Mouse (Mus musculus) thymus, adult 18-20 months (tissue): Measurements from ENCODE around the gene Gcgr.
A peak's percentile ranks its signal among the peaks of the same experiment; 100 is the strongest.
"Not testable (repeated sequence)": the region's sequence is repeated elsewhere in the genome, so short reads cannot be mapped to it uniquely, and the experiment has no call there.

Experiments
- DNase-seq, 2 experiments: peaks; one replicate each; pipeline ENCODE4 v3.0.0; 2022; ENCODE audit warnings: mixed read lengths in 2 of 2

Gene Gcgr

DNA sequence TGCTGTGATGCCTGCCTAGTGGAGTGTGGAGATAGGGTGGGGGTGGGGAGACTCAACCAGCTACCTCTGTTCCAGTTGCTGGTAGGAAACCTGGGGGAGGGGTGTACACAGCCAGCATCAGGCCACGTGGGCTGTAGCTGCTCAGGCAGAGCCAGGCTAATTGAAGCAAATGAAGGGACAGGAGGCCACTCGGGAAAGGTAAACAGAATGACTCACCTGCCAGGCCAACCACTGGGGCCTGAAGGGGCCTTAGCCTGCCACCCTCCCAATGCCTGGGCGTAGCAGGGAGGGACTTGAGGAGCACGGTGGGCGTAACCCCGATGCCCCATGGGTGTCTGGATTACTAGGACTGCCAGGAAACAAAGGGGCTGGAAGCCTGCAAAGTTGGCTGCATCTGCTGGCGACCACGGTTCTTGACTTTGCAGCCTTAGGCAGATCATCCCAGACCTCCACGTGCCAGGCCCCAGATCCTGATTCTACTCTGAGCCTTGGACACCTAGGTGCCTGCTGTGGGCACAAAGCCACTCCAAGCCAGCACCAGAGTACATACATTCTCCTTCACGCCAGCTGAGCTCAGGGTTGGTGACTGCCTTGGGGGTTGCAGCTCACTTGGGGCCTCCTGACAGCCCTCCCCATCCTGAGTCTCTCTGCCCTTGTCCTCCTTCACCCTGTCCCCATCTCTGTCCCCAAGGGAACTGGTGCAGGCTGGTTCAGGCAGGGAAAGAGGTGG lies 9.0 kb downstream of the Gcgr start:
- no peak for DNase-seq

DNA sequence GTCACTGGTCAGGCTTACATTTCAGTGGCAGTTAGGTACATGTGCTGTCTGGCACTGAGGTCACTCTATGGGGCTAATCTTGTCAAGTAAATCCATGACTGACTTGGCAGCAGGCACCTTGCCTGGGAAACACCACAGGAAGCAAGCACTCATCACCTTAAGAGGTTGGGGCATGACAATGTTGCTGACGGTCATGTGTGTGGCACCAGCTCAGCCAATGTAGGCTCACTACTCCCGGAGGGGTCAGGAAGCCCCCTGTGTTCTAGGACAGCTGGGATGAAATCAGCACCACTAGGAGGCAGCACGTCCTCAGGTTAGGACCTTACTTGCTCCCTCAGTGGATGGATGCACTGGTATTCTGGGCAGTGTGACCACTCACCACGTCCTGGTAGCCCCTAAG lies 11.4 kb downstream of the Gcgr start:
- no peak for DNase-seq

DNA sequence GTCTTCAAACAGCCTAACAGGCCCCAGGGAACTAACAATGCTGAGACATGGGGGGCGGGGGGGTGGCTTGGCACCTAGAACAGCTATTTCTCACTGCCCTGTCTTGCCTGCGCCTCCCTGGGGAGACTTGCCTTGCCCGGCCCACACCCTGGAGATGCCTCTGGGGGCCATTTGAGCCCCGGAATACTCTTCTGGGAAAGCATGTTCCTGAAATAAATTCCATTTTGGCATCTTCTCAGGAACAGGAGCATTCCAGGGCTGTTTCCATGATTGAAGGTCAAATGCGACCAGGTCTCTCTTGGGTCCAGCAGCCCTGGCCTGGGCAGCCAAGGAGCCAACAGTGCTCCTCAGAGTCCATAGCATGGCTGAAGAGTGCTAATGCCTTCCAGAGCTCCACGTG lies 11.9 kb downstream of the Gcgr start:
- DNase-seq, result no peak

DNA sequence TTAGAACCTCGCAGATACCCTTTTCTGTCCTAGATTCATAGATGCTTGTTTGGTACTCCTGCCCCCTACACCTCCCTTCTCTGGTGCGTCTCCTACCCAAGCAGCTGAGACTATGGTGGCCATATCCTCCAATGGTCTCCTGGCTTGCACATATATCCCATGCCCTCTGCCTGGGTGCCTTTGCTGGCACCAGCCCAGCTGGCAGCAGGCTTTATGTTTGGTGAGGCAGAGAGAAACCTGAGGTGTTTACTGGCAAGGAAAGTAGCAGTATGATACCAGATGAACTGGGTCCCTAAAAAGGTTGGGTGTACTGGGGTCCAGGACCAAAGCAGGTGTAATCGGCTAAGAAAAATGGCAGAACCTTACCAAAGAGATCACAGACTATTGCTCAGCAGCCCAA lies 15.5 kb downstream of the Gcgr start:
- DNase-seq, result no peak

DNA sequence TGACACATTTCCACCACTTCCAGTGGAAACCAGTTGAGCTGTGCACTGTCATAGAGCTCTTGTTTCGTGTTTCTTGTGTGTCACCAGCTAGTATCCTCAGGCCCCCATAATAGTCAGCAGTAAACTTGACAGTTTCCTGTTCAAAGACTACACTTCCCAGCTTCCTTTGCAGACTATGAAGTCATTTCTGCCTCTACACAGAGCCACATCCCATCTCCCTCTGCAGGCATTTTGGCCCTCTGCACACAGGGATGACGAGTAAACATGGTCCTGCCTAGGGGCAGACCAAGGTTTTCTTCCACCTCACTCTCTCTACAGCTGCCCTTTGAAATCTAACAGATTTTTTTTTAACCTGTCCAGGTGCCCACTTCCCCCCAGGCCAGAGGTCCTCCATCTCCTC lies 17.0 kb downstream of the Gcgr start:
- DNase-seq, result no peak

DNA sequence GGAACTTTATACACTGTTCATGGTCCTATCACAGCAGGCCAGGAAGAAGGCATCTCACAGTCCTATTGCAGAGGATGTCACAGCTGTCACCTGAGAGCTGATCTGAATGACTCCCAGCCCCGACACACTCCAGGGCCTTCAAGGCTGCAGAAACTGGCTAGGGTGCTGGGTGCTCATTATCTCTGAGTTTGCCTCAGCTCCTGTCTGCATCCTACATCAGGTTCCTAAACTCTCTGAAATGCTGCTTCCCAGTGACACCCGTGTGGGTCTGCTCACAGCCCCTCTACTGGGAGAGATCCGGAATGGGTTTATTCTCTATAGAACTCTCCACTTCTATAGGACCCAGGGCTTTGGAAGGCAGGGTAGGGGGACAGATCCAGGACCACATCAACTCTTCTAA lies 17.7 kb downstream of the Gcgr start:
- no peak for DNase-seq

DNA sequence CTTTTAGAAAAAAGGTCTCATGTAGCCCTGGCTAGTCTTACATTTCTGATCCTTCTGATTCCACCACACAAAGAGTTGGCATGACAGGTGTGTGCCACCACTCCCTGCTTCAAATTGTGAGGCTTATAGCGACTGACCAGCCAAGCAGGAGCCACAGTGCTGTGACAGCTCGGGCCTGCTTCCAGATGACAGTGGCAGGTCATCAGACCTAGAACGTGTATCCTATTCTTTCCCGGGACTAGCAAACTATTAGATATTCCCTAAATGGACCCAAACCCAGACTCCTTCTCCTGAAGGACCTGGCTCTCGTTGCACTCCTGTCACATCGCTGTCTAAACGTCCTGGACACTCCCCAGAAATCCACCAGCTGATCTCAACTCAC lies 18.3 kb downstream of the Gcgr start:
- DNase-seq, result no peak

DNA sequence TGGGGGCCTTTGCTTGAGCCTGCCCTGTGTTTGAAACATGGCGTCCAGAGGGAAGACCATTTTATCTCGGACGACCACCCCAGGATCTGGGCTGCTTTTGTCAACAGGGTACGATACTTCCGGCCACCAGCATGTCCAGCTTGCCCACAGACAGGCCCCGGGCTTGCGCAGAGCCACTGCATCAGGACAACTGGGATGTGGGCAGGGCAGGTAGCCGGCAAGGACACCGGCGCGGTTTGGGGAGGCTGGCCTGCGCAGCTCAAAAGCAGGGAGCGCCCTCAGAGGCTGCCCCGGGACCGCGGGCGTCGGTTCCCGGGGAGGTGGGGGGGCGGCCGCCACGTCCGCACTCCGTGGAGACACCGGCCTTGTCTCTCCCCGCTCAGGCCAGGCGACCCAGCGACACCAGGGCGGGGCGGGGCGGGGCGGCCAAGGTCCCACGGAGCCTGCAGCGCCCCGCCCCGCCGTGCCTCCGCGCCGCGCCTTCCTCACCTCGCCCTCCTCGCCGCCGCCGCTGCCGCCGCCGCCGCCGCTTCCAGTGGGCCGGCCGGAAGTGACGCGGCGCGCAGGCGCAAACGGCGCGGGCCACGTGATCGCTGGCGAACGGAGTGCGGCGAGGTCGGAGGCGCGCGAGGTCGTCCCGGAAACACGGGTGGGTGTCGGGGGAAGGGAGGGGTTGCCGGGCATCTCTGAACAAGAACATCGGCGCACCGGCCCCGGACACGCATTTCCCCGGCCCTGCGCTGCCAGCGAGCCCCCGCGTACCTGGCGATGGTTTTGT lies 18.9 kb downstream of the Gcgr start, which contains the start of gene Mcrip1:
TSS of gene Mcrip1 (minus strand) at position 560 of the 778 bp plus-strand sequence.
- peak; percentile 89 to 91 for DNase-seq

DNA sequence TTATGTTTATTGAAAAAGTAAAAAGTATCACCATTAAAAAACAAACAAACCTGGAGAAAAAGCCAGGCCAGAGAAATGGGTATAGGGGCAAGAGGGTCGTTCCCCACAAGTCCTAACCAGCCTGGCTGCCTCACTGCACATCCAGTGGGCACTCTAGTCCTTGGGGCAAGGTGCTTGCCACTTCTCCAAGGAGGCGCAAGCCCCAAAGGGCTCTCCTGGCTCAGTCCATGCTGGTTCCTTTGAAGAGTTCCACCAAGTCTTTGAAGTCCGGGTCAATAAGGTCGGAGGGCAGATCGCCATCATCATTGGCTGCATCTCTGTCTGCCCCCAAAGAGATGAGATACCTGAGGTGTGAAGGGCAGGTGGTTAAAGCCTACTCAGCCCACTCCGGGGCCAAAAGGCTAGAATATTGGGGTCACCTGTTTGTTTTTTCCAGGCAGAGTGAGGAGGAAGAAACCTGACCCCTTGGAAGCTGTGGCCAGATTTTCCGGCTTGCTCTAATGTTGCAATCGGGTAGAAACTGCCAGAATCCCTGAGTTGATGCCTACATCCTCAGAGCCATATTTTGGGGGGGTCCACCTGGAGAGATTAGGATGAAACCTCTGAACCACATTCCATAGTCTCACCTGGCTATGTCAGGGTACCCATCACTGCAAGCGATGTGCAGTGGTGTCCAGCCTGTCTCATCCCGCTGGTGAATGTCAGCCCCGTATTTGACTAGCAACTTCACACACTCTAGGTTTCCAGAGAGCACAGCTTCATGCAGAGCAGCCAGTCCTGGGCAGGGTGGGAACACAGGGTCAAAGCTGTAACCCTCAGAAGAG lies 19.7 kb downstream of the Gcgr start:
- peak in 1 of 2 experiments; percentile 25 for DNase-seq

DNA sequence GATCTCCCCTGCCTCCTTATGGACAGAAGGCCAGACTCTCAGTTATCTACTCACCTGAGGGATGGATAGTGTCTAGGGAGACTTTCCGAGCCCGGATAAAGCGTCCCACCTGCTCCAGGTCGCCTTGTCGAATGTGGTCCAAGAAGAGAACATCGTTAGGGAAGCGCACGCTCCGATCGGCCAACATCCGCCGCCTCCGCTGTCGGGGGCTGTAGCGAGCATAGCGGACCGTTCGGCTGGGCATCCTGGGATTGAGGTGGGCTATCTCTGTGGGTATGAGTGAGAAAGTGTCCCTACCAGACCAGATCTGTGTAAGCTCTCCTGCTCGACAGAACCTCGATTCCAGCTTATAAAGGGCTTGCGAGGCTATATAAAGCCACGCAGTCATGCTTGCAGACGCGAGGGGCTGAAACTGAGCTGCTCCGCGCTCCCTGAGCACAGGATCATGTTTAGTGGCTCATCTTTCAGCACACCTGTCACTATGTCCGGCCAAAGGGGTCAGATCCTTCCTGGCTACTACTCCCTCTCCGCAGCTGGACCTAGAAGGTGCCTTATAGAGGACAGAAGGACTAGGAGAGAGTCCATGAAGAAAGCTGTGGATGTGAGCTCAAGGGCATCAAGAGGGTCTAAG lies 20.4 kb downstream of the Gcgr start, which contains the start of gene Ppp1r27:
TSS of gene Ppp1r27 (minus strand) at position 323 of the 631 bp plus-strand sequence.
- DNase-seq, result no peak

DNA sequence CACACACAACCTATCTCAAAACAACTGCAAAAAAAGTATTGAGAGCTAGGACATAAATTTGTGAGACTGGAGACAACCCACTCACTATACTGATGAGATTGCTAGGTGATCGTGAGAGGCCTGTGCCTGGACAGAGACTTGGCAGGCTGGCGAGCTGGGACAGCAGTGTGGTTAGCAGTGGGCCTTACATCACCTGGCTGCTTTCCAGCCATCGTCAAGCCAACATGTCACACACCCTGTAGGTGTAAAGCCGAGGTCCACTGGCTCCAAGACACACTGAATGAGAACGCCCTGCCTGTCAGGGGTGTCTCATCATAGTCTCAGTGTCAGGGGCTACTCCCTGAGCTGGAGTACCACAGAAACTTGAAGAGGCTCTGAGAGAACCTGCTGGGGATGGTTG lies 22.2 kb downstream of the Gcgr start:
- DNase-seq, result no peak

DNA sequence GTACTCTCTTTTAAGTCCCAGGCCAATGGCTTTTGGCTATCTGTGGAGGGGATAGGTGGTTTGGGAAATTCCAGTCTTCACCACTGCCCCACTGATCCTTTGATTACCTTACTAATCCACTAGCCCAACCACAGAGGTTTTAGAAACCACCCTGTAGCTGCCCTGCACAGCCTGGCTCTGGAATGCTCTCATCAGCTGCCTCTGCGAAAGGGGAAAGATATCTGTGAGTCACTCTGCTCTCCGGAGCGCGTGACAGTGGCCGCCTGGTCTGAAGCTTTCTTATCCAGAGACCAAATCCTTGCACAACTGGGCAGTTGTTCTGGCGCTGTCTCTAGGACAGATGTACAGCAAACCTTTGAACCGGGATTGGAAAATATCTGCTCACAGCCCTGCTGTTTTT lies 24.3 kb downstream of the Gcgr start:
- no peak for DNase-seq

DNA sequence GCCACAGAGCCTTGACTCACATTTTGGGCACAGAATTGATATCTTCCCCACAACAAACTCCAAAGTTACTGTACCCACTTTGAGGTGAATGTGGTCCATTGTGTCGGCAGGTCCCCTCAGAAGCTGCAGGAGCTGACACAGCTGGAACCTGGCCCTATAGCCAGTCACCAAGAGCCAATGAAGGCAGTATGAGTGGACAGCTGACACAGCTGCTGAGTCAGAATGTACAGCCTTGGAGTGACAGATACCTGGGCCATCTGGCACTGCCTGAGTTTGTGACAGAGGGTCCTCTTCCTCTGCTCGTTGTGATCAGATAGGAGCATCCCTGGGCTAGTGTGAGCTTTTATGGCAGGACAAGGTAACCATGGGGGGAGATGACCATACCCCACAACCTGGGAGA lies 24.8 kb downstream of the Gcgr start:
- DNase-seq, result no peak

DNA sequence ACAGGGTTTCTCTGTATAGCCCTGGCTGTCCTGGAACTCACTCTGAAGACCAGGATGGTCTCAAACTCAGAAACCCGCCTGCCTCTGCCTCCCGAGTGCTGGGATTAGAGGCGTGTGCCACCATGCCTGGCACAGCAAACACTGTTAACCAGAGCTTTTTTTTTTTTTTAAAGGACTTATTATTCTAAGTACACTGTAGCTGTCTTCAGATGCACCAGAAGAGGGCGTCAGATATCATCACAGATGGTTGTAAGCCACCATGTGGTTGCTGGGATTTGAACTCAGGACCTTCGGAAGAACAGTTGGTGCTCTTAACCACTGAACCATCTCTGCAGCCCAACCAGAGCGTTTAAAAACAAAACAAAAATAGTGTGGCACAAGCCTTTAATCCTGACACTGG lies 28.3 kb downstream of the Gcgr start:
- not testable (repeated sequence) for DNase-seq

DNA sequence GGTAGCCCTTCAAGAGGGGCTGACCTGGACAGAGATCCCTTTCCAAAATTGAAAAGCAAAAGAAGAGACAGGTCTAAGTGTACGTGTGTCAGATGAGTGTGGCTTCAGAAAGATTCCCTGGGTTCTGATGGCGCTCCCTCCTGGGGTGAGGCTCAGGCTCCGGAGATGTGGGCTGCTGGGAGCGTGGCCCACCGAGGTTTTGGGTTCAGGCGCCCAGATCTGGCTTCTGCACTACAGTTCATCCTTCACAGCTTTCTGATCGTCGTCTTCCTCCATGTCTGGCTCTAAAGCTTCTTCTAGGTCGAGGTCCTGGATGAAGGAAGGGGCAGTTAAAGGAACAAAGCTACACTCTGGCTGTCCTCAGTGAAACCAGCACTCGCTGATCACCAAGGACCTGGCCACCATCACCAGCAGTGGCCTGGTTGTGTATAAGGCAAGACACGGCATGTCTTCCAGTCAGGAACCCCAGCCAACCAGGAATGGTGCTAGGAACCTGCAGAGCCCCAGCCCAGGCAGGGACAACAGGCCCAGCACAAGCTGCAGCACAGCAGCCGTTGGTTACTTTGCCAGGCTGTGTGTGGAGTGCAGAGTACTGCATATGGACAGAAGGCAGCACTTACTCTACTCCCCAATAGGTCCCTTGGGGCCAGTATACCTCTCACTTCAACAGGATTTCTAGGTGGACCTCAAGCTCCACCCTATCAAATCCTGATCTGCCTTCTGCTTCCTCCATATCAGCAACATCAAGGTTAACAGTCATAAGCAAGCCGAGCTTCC lies 30.6 kb downstream of the Gcgr start:
- no peak for DNase-seq

DNA sequence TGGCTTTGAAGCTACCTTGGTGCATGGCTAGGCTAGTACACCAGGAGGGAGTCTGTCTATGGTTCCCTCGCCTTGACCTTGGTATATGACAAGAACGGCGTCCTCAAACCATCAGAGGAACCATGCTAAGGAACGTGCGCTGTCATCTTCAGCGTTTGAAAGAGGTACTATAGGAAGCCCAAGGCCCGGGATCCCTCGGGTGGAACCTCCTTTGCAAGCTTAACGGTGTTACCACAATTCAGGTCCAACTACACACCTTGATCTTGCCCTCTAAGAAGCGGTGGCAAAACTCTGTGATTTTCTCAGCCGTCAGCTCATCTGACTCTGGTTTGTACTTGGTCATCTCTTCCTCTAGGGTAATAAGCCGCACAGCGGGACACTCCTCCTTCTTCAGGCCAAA lies 32.5 kb downstream of the Gcgr start:
- DNase-seq, result no peak

DNA sequence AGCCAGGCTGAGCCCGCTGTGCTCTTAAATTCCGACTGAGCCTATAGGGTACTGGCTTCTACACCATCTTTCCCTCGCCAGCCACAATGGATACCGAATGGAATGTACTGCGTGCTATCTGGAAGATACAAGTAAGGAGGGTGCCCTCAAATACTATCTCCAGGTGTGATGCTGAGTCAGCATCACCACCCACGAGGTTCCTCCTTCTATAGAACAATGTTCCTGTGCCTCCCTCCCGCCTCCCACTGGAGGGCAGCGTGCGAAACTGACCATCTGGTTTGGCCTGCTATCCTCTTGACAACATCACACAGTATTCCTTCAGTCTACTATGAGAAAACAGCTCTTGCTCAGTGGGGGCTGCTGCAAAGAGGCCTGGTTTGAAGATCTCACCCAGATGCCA lies 34.6 kb downstream of the Gcgr start:
- DNase-seq, result no peak

DNA sequence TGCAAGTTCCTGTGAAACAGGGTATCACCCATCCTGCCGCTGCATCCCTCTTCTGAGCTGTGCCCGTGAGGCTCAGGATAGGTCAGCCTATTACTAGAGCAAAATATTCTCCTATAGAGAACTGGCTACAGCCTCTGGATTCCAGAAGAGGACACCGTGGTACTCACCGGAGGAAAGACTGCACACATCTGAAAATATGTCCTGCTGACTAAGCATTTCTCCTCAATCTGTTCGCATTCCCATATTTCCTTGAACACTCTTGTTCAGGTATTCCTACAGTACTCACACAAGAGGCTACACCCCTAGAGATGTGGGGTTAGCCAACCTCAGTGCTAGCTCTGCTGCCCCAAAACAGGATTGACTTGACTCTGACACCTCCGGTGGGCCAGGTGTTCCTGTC lies 37.8 kb downstream of the Gcgr start:
- no peak for DNase-seq

DNA sequence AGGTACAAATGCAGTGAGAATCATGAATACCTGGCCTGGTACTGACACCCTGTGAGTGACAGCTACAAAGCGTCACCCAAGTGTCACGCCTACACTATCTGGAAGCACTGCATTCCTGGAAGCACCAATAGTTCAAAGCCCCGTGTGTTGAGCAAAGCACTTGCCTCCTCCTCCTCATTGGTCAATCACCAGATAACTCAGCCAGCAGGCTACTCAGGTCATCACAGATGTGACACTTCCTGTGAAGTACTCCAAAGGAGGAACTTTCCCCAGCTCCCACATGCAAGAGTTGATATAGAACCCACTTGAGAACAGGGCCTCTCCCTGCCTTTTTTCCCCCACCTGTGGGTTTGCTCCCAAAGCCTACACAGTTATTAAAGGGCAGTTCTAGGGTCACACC lies 40.6 kb downstream of the Gcgr start:
- DNase-seq, result no peak

DNA sequence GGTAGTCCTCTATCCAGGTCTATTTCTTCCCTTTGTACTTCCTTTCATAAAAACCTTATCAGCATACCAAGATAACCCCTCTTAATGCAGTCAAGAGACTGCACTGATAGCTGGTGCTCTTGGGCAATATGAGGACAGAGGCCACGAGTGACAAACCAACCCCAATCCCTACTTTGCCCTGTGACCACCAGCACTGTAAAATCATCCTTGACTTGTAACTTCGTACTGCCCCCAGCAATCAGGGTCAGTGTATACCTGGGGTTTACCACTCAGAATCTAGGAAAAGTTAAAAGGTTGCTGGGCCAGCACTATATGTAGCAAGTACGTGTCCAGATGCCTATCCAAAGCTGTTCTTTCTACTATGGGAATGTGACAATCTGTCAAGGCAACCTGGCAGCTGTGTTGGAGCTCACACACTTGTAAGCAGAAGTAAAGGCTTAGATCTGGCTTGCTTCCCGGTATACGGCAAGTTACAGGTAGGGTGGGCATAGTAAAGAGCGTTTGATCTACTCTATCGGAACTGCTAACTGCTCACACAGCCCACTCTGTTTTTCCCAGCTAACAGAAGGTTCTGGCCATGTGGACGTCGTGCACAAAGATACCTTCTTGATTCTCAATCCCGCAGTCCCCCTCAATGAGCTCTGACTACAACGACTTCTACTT lies 41.4 kb downstream of the Gcgr start:
- no peak for DNase-seq

DNA sequence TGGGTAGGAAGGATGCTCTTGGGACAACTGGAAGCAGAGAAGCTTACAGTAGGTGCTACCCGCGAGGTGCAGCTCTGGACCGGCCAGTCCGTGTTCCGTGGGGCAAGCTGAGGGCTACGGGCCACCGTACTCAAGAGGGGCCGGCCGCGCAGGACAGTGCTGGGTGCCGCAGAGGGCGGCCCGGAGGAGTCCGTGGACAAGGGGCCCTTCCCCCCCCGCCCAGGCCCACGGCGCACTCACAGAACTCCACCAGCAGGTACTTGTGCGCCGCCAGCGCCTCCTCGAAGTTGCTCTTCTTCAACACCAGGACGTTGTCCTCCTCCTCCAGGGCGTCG lies 41.9 kb downstream of the Gcgr start:
- DNase-seq, result no peak
